Mouse (Mus musculus): ENCODE data around the gene Npcd. TPM values are rescaled to one million over a fixed set of nuclear protein-coding genes. Genes with fewer than 3 reads are reported as not detected.

Npcd gene
- total and polyA plus RNA-seq, 2 experiments from 2014 or later: 2.7 to 12.6 TPM

DNA sequence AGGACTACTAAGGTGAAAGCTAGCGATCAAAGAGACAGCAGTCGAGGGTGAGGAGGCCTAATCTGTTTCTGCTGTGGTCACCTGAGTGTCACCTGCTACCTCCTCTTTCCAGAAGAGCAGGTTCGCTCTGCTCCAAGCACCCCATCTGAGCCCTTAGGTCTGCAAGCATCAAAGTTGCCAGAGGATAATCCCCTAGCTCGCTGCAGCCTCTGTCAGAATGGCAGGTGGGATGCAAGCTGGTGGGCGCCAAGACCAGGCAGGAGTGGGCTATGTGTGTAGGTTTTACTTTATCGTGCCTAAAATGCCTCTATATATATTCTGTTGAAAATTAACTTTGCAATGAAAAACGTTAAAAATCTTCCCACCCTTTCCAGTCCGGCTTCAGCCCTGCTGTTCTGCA is 28.8 kb downstream of the Npcd start:
- Histone ChIP-seq H3K9ac (replicated peaks; ENCODE audit: low read length) (peak overlapping the region; percentile 89; the same call in 1 of the 2 replicates), H3K27ac (peak overlapping the region; percentile 84), H3K36me3 (ENCODE audit: insufficient read depth, low read length) (no peaks in the 10 kb centered on the region), H3K4me3 (ENCODE audit: low read length) (no peak overlapping the region), H3K4me1 (ENCODE audit: insufficient read depth, low read length) (peaks cover 8% of the 10 kb centered on the region; the same call in 1 of the 2 replicates), H3K9me3 (ENCODE audit: low read length) (no peaks in the 10 kb centered on the region), H3K27me3 (ENCODE audit: insufficient read depth, low read length) (no peaks in the 10 kb centered on the region), H3K4me2 (ENCODE audit: low read depth, low read length) (peak overlapping the region; percentile 73)
- DNase-seq (ENCODE audit: low spot score) (no peak), ATAC-seq (no peak)
- TF ChIP-seq CTCF (IDR thresholded peaks at IDR 0.05; ENCODE audit: low read depth): no peak
- 21% methylated on average over 8 of the region's 8 CpGs for WGBS

DNA sequence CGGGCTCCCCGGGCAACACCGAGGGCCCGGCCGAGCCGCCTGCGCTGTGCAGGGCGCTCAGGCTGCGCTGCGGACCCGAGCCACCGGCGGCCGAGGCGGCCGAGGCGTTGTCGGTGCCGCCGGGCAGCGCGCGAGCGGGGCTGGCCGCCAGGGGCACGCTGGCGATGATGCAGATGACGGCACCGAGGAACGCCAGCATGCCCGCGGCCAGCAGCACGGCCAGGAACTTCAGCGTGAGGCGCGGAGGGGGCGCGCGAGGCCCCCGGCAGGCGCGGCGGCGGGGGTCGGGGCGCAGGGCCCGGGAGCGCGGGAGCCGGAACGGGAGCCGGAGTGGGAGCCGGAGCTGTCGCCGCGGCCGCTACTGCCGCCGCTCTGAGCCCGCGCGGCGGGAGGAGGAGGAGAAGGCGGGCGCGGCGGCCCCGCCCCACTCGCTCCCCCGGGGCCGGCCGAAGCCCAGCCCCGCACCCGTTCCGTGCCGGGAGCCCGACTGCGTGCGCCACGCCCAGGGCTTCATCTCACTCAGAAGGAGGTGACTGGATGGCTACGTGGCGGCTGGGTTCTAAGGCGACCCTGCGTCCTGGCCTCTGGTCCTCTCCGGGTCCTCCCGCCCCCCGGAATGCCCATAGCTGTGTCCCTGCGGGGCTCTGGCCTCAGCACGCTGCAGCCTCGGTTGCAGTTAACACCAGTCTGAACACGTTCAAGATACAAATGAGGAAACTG is 29.5 kb downstream of the Npcd start, which contains the start of gene Nptxr:
Nptxr (minus strand) TSS at position 415 of the 720 bp plus-strand sequence.
- ATAC-seq: peak; percentile 74
- Histone ChIP-seq H3K4me2 (ENCODE audit: low read depth, low read length) (peak within 1 kb of the TSS; percentile 73), H3K27ac (peak within 1 kb of the TSS; percentile 84), H3K27me3 (ENCODE audit: insufficient read depth, low read length) (no peaks in the 10 kb centered on the region), H3K36me3 (ENCODE audit: insufficient read depth, low read length) (no peaks in the 10 kb centered on the region), H3K9ac (replicated peaks; ENCODE audit: low read length) (peak within 1 kb of the TSS; percentile 89), H3K4me3 (ENCODE audit: low read length) (peak within 1 kb of the TSS; percentile 69), H3K9me3 (ENCODE audit: low read length) (no peaks in the 10 kb centered on the region), H3K4me1 (ENCODE audit: insufficient read depth, low read length) (peaks cover 8% of the 10 kb centered on the region; the same call in 1 of the 2 replicates)
- no peak for TF ChIP-seq CTCF (IDR thresholded peaks at IDR 0.05; ENCODE audit: low read depth)
- under 1% methylated on average over 65 of the region's 91 CpGs for WGBS
- peak; percentile 80 for DNase-seq (ENCODE audit: low spot score)

DNA sequence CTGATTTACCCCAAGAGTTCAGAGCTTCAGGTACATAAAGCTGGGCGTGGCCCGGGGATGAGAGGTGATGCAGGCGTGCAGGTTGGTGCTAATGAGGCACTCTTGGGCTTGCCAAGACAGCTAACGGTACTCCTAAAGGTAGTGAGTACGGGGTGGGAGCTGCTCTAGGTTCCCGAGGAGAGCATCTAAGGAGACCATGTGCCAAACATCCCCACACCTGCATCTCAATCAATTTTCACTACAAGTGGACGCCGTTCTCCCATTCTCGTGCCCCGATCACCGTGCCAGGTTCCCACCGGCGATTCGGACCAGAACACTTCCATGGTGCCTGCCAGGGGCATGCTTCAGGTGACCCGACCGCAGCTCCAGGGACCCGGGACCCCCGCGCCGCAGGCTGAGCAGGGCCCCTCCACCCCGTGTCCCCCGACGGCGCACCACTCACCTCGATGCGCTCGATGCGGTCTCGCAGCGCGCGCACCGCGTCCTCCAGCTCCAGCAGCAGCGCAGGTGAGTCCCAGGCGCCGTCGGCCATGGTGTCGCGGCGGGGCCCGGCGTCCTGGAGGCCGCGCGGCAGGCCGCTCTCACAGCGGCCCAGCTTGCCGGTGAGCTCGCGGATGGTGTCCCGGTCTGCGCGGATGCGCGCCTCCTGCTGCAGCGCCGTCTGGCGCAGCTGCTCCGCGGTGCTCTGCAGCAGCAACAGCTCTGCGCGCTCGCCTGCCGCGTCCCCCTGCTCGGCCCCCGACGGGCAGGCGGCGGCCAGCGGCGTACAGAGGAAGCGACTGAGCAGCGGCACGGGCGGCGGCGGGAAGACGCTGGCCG is 30.3 kb downstream of the Npcd start:
- Histone ChIP-seq H3K4me3 (ENCODE audit: low read length) (peak overlapping the region; percentile 69), H3K4me1 (ENCODE audit: insufficient read depth, low read length) (peaks cover 8% of the 10 kb centered on the region; the same call in 1 of the 2 replicates), H3K27me3 (ENCODE audit: insufficient read depth, low read length) (no peaks in the 10 kb centered on the region), H3K36me3 (ENCODE audit: insufficient read depth, low read length) (no peaks in the 10 kb centered on the region), H3K9me3 (ENCODE audit: low read length) (no peaks in the 10 kb centered on the region), H3K4me2 (ENCODE audit: low read depth, low read length) (peak overlapping the region; percentile 73), H3K27ac (peak overlapping the region; percentile 84), H3K9ac (replicated peaks; ENCODE audit: low read length) (peak overlapping the region; percentile 89)
- ATAC-seq (peak; percentile 58), DNase-seq (ENCODE audit: low spot score) (peak; percentile 65)
- no peak for TF ChIP-seq CTCF (IDR thresholded peaks at IDR 0.05; ENCODE audit: low read depth)
- 4% methylated on average over 75 of the region's 81 CpGs for WGBS

DNA sequence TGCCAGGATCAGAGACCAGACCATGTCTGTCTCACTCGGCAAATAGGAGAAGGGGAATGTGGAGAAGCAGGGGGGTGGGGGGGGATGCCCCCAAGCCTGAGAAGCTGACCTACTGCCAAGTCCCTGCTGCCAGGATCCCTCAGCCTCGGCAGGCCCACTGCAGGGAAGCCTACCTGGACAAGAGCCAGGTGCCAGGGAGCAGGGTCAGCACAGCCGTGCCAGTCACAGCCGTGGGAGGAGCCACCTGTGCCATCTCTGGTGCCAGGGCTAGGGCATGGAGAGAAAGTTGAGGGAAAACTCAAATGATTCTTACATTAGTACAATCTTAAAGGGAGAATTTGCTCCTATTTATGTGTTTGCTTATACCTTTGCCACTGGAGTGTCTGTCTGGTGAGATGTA is 31.7 kb downstream of the Npcd start:
- DNase-seq (ENCODE audit: low spot score): no peak
- H3K9ac ChIP-seq (replicated peaks; ENCODE audit: low read length): 0 out of 2 replicates have a peak overlapping the region, but pooled peaks have one; percentile 5
- no peak for TF ChIP-seq CTCF (IDR thresholded peaks at IDR 0.05; ENCODE audit: low read depth)

DNA sequence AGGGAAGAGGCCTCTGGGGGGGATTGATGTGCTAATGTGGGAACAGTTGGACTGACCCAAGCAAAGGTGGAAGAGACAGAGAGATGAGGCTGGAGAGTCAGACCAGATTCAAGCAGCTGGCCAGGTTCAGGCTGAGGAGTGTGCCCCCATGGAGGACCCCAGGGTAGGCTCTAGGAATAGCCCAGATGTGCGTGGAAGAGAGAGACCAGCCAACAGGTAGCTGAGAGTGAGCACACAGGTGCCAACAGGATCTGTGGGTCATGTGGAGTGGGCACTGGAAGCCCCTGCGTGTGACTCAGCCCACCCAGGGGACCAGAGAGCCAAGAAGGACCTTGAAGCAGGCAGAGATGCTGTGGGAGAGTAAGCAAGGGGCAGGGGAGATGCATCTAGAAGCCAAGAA is 32.4 kb downstream of the Npcd start:
- no peaks in the 10 kb centered on the region for H3K27me3 ChIP-seq (ENCODE audit: insufficient read depth, low read length)
- TF ChIP-seq CTCF (IDR thresholded peaks at IDR 0.05; ENCODE audit: low read depth): no peak
- WGBS: 86% methylated on average over 2 of the region's 2 CpGs
- no peaks in the 10 kb centered on the region for H3K9me3 ChIP-seq (ENCODE audit: low read length)
- H3K4me1 ChIP-seq (ENCODE audit: insufficient read depth, low read length): peaks cover 8% of the 10 kb centered on the region; the same call in 1 of the 2 replicates
- no peak overlapping the region for H3K27ac ChIP-seq
- H3K4me3 ChIP-seq (ENCODE audit: low read length): no peak overlapping the region
- no peaks in the 10 kb centered on the region for H3K36me3 ChIP-seq (ENCODE audit: insufficient read depth, low read length)
- H3K4me2 ChIP-seq (ENCODE audit: low read depth, low read length): no peak overlapping the region
- ATAC-seq (no peak), DNase-seq (ENCODE audit: low spot score) (no peak)
- no peak overlapping the region for H3K9ac ChIP-seq (replicated peaks; ENCODE audit: low read length)

More for the DNA sequence above, 31.7 kb downstream of the Npcd start:
- Histone ChIP-seq H3K36me3 (ENCODE audit: insufficient read depth, low read length) (no peaks in the 10 kb centered on the region), H3K4me3 (ENCODE audit: low read length) (no peak overlapping the region), H3K4me1 (ENCODE audit: insufficient read depth, low read length) (peaks cover 8% of the 10 kb centered on the region; the same call in 1 of the 2 replicates), H3K4me2 (ENCODE audit: low read depth, low read length) (peak overlapping the region; percentile 73), H3K27me3 (ENCODE audit: insufficient read depth, low read length) (no peaks in the 10 kb centered on the region), H3K9me3 (ENCODE audit: low read length) (no peaks in the 10 kb centered on the region), H3K27ac (no peak overlapping the region)
- WGBS: 13% methylated on average over 4 of the region's 4 CpGs
- no peak for ATAC-seq

DNA sequence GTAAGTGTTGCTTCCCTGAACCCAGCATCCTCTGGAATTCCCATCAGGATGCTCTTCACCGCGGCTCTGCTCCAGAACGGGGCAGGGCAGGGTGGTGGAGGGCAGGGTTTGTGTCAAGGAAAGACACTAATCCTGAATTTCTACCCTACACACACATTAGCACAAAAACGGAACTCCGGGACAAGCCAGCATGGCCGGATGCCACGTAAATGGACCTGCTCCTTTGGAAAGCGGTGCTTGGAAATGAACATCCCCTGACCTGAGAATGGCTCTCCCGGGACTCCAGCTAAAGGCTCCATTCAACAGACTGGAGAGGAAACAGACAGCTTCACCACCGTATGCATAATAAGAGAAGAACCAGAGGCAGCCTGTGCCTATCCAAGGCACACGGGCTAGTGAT is 33.3 kb downstream of the Npcd start:
- DNase-seq (ENCODE audit: low spot score) (no peak), ATAC-seq (no peak)
- H3K4me3 ChIP-seq (ENCODE audit: low read length): no peak overlapping the region
- TF ChIP-seq CTCF (IDR thresholded peaks at IDR 0.05; ENCODE audit: low read depth): no peak
- H3K27me3 ChIP-seq (ENCODE audit: insufficient read depth, low read length): no peaks in the 10 kb centered on the region
- no peaks in the 10 kb centered on the region for H3K36me3 ChIP-seq (ENCODE audit: insufficient read depth, low read length)
- no peak overlapping the region for H3K9ac ChIP-seq (replicated peaks; ENCODE audit: low read length)
- no peak overlapping the region for H3K4me2 ChIP-seq (ENCODE audit: low read depth, low read length)
- H3K4me1 ChIP-seq (ENCODE audit: insufficient read depth, low read length): peaks cover 8% of the 10 kb centered on the region; the same call in 1 of the 2 replicates
- H3K9me3 ChIP-seq (ENCODE audit: low read length): no peaks in the 10 kb centered on the region
- 46% methylated on average over 11 of the region's 11 CpGs for whole genome bisulfite sequencing
- no peak overlapping the region for H3K27ac ChIP-seq
